Mouse (Mus musculus): ENCODE measurements around the gene Lrrc52. TPM values are rescaled to one million over a fixed set of nuclear protein-coding genes. Genes with fewer than 3 reads are reported as not detected.

The Lrrc52 gene
- polyA plus RNA-seq, 1 experiment = not detected

- Histone ChIP-seq H3K4me3 (ENCODE audit: insufficient read depth, low read length) (no peak overlapping the region), H3K4me1 (ENCODE audit: control insufficient read depth, insufficient read depth, low read length) (no peaks in the 10 kb centered on the region), H3K27ac (ENCODE audit: insufficient read depth, low read length) (no peak overlapping the region)
- no peak for TF ChIP-seq POLR2A (IDR thresholded peaks at IDR 0.05; ENCODE audit: extremely low read depth, insufficient read depth, low read length)
- TF ChIP-seq CTCF (IDR thresholded peaks at IDR 0.05; ENCODE audit: extremely low read depth, insufficient read depth, low read length) = no peak
These were observed 20.5 kb upstream of the Lrrc52 start for GRCm38 (mm10) chr1:167486959-167487680.

DNA sequence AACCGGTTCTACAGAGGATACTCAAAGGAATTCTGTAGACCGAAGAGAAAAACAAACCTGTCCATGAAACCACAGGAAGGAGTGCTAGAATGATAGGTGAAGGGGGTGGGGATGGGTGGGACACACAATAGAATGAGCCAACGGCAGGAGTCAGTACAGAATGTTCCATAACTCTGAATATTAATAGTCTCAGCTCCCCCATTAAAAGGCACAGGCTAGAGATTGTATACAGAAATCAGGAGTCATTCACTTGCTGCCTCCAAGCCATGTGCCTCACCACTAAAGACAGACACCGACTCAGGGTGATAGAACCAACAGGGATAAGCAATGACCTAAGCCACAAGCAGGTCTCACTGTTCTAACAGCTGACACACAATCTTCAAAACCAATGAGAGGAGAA, 16.3 kb upstream of the Lrrc52 start:
- no peak overlapping the region for H3K27ac ChIP-seq (ENCODE audit: insufficient read depth, low read length)
- no peak for TF ChIP-seq POLR2A (IDR thresholded peaks at IDR 0.05; ENCODE audit: extremely low read depth, insufficient read depth, low read length)
- no peak for TF ChIP-seq CTCF (IDR thresholded peaks at IDR 0.05; ENCODE audit: extremely low read depth, insufficient read depth, low read length)
- no peaks in the 10 kb centered on the region for H3K4me1 ChIP-seq (ENCODE audit: control insufficient read depth, insufficient read depth, low read length)
- H3K4me3 ChIP-seq (ENCODE audit: insufficient read depth, low read length) = no peak overlapping the region

DNA sequence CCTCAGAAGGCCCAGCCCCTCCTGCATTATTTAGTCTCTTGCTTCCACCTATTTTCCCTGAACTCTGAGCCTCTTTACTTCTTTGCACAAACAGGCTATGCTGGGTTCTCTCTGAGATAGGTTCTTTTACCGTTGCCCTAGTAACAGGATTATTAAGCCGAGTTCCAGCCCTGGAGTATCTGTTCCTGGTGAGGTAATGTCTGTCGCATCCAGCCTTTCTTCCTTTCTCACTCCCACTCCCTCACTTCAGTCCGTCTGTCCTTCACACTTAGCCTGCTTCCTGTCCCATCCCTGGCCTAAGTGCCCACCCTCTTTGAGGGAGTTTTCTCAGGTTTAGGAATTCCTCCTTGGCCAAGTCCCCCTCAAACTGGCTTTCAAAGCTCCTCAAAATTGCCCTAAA, 7.0 kb upstream of the Lrrc52 start:
- no peak for TF ChIP-seq CTCF (IDR thresholded peaks at IDR 0.05; ENCODE audit: extremely low read depth, insufficient read depth, low read length)
- no peak for TF ChIP-seq POLR2A (IDR thresholded peaks at IDR 0.05; ENCODE audit: extremely low read depth, insufficient read depth, low read length)
- Histone ChIP-seq H3K27ac (ENCODE audit: insufficient read depth, low read length) (no peak overlapping the region), H3K4me3 (ENCODE audit: insufficient read depth, low read length) (no peak overlapping the region), H3K4me1 (ENCODE audit: control insufficient read depth, insufficient read depth, low read length) (peaks cover 5% of the 10 kb centered on the region)

- H3K4me3 ChIP-seq (ENCODE audit: insufficient read depth, low read length) = no peak overlapping the region
- TF ChIP-seq POLR2A (IDR thresholded peaks at IDR 0.05; ENCODE audit: extremely low read depth, insufficient read depth, low read length) = no peak
- no peak for TF ChIP-seq CTCF (IDR thresholded peaks at IDR 0.05; ENCODE audit: extremely low read depth, insufficient read depth, low read length)
- H3K4me1 ChIP-seq (ENCODE audit: control insufficient read depth, insufficient read depth, low read length) = no peaks in the 10 kb centered on the region
- H3K27ac ChIP-seq (ENCODE audit: insufficient read depth, low read length) = no peak overlapping the region
These were observed 1.3 kb upstream of the Lrrc52 start for GRCm38 (mm10) chr1:167467916-167468315.

GRCm38 (mm10) chr1:167457311-167457710, 9.3 kb downstream of the Lrrc52 start:
- Histone ChIP-seq H3K4me3 (ENCODE audit: insufficient read depth, low read length) (no peak overlapping the region), H3K27ac (ENCODE audit: insufficient read depth, low read length) (no peak overlapping the region), H3K4me1 (ENCODE audit: control insufficient read depth, insufficient read depth, low read length) (no peaks in the 10 kb centered on the region; the same call in 1 of the 2 replicates)
- no peak for TF ChIP-seq POLR2A (IDR thresholded peaks at IDR 0.05; ENCODE audit: extremely low read depth, insufficient read depth, low read length)
- no peak for TF ChIP-seq CTCF (IDR thresholded peaks at IDR 0.05; ENCODE audit: extremely low read depth, insufficient read depth, low read length)

- TF ChIP-seq CTCF (IDR thresholded peaks at IDR 0.05; ENCODE audit: extremely low read depth, insufficient read depth, low read length) (no peak), POLR2A (IDR thresholded peaks at IDR 0.05; ENCODE audit: extremely low read depth, insufficient read depth, low read length) (no peak)
- Histone ChIP-seq H3K4me3 (ENCODE audit: insufficient read depth, low read length) (no peak overlapping the region), H3K27ac (ENCODE audit: insufficient read depth, low read length) (no peak overlapping the region), H3K4me1 (ENCODE audit: control insufficient read depth, insufficient read depth, low read length) (no peaks in the 10 kb centered on the region)
These were observed 13.5 kb downstream of the Lrrc52 start for GRCm38 (mm10) chr1:167453048-167453447.

DNA sequence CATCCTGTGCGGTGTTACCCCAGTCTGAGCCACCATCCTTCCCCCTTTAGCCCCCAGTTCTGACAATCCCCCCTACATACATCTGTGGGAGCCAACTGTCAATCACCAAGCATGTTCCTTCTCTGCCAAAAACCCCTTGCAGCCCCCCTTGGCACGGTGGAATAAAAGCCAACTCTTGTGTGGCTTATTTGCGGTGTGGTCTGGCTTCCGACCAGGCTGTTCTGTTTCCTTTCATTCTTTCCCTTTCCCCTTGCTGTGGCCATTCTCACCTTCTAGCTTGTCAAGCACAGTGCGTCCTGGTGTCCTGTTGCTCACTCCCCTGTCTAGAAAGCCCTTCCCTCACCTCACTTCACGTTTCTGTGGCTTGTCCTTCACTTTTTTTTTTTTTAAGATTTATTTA, 14.1 kb downstream of the Lrrc52 start:
- H3K4me1 ChIP-seq (ENCODE audit: control insufficient read depth, insufficient read depth, low read length) = no peaks in the 10 kb centered on the region
- no peak overlapping the region for H3K27ac ChIP-seq (ENCODE audit: insufficient read depth, low read length)
- no peak overlapping the region for H3K4me3 ChIP-seq (ENCODE audit: insufficient read depth, low read length)
- TF ChIP-seq POLR2A (IDR thresholded peaks at IDR 0.05; ENCODE audit: extremely low read depth, insufficient read depth, low read length) (no peak), CTCF (IDR thresholded peaks at IDR 0.05; ENCODE audit: extremely low read depth, insufficient read depth, low read length) (no peak)

- no peaks in the 10 kb centered on the region for H3K4me1 ChIP-seq (ENCODE audit: control insufficient read depth, insufficient read depth, low read length)
- no peak overlapping the region for H3K4me3 ChIP-seq (ENCODE audit: insufficient read depth, low read length)
- TF ChIP-seq POLR2A (IDR thresholded peaks at IDR 0.05; ENCODE audit: extremely low read depth, insufficient read depth, low read length) = no peak
- TF ChIP-seq CTCF (IDR thresholded peaks at IDR 0.05; ENCODE audit: extremely low read depth, insufficient read depth, low read length) = no peak
- H3K27ac ChIP-seq (ENCODE audit: insufficient read depth, low read length) = no peak overlapping the region
These were observed 18.0 kb downstream of the Lrrc52 start for GRCm38 (mm10) chr1:167448598-167448997.

DNA sequence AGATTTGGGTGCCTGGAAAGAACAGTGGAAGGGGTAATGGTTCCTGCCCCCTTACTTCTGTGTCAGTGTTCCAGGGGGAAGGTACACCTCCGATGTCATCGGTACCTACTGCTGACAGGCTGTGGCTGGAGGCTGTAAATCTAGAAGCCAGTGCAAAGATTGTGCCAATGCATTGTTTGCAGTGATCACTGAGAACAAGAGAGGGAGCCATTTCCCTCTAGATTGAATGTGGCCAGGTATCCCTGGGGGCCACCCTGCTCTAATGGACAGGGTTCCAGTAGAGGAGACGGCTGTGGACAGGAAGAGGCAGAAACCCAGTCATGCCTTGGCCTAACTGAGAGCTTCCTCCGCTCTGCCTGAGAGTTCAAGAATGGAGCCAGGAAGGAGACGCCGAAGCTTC, 18.5 kb downstream of the Lrrc52 start:
- no peak for TF ChIP-seq POLR2A (IDR thresholded peaks at IDR 0.05; ENCODE audit: extremely low read depth, insufficient read depth, low read length)
- TF ChIP-seq CTCF (IDR thresholded peaks at IDR 0.05; ENCODE audit: extremely low read depth, insufficient read depth, low read length) = 0 out of 2 replicates have a peak, but pooled peaks have one; percentile 4
- H3K4me1 ChIP-seq (ENCODE audit: control insufficient read depth, insufficient read depth, low read length) = no peaks in the 10 kb centered on the region
- H3K4me3 ChIP-seq (ENCODE audit: insufficient read depth, low read length) = no peak overlapping the region
- H3K27ac ChIP-seq (ENCODE audit: insufficient read depth, low read length) = no peak overlapping the region

GRCm38 (mm10) chr1:167446516-167446915, 20.1 kb downstream of the Lrrc52 start:
- no peaks in the 10 kb centered on the region; the same call in 1 of the 2 replicates for H3K4me1 ChIP-seq (ENCODE audit: control insufficient read depth, insufficient read depth, low read length)
- no peak overlapping the region for H3K27ac ChIP-seq (ENCODE audit: insufficient read depth, low read length)
- H3K4me3 ChIP-seq (ENCODE audit: insufficient read depth, low read length) = no peak overlapping the region
- TF ChIP-seq CTCF (IDR thresholded peaks at IDR 0.05; ENCODE audit: extremely low read depth, insufficient read depth, low read length) (no peak), POLR2A (IDR thresholded peaks at IDR 0.05; ENCODE audit: extremely low read depth, insufficient read depth, low read length) (no peak)

All from cortical plate, adult 2 months (tissue).